Mouse (Mus musculus) stomach, postnatal 0 days (tissue): ENCODE measurements around the gene Mlkl.

Experiments
- CTCF ChIP-seq: IDR thresholded peaks from 2 replicates; pipeline ENCODE4 v1.5.1; 2016; ENCODE audit warnings: antibody characterized with exemption, low read depth, mild to moderate bottlenecking, moderate library complexity
- EP300 ChIP-seq: optimal IDR thresholded peaks from 2 replicates; pipeline ENCODE3; 2016; ENCODE audit warnings: antibody characterized with exemption

- no peak for TF ChIP-seq CTCF
- TF ChIP-seq EP300, result no peak
These were observed 612 bp upstream of the Mlkl start for GRCm38 (mm10) chr8:111338370-111339208.
